Mouse (Mus musculus): ENCODE results near the gene Srxn1.

- TF ChIP-seq GATA1 (IDR thresholded peaks at IDR 0.05; ENCODE audit: low read length) (no peak), TAL1 (IDR thresholded peaks at IDR 0.05; ENCODE audit: low read length) (no peak)
Observed at GRCm38 (mm10) chr2:152074521-152074920, 30.8 kb upstream of the Srxn1 start.

Measured in erythroblast, embryonic 14.5 days (primary cell).